Mouse (Mus musculus) T-helper 1 cell (primary cell): ENCODE data around the gene Otud6a.
"Not testable (repeated sequence)": the region's sequence is repeated elsewhere in the genome, so short reads cannot be mapped to it uniquely, and the experiment has no call there.

Source experiments
- in situ Hi-C: fragments of 300-600 bp; cut with MboI, MseI; formaldehyde crosslinking; loops from one replicate; pipeline ENCODE4 v1.15.1; 2025; ENCODE audit warnings: high pct_unique_total_duplicates

The Otud6a gene

DNA sequence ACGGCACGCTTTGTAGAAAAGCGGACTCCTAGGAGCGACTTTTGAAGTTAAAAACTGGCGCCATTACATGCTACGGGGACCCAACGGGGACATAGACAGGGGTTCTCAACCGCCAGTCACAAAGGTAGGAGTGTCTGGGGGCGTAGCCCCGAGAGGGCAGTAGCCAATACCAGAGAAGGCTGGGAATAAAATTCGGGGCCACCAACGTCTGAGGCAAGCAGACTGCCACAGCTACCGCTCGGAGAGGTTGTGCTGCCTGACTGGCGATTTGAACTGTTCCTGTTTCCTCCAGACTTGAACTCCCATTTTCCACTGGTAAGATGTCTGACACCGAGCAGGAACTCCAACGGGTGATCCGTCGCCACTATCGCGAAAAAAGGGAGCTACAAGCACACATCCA, at the start of gene Otud6a:
Gene Otud6a (plus strand): TSS at position 321 of the 400 bp plus-strand sequence.
- in situ Hi-C loops: no loop called here

DNA sequence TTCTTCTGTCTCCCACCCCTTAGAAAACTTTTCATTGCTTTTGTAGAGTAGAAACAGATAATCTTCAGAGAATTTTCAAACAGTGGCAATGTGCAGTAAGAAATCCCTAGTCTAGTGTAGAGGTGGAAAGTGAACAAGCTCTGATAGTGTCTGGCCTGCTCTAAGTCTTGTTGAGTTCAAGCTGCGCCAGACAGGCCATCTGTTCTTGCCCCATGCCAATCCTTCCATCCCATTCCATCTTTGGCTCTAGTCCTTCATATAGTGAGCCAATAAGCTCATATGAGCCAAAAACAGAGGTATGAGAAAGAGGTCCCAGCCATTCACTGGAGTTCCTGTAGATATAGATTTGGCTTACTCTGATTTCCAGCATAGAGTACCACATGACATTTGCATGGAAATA, 38.9 kb upstream of the Otud6a start:
- in situ Hi-C loops: no loop called here

DNA sequence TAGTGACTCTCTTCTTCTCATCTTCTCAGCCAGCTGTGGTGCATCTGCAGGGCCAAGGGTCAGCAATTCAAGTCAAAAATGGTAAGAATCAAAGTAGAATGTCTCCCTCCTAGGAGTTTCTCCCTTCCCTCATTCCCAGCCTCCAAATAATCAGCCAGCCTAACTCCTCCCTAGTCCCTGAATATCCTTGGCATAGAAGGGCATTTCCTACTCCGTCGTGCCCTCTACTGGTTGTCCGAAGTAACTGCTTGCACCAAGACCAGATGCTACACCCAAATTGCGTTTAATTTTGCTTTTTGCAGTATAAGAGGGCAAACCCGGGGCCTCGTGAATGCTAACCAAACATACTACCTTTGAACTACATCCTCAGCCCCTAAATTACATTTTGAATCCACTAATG, 36.5 kb upstream of the Otud6a start:
- in situ Hi-C loops: no loop called here

DNA sequence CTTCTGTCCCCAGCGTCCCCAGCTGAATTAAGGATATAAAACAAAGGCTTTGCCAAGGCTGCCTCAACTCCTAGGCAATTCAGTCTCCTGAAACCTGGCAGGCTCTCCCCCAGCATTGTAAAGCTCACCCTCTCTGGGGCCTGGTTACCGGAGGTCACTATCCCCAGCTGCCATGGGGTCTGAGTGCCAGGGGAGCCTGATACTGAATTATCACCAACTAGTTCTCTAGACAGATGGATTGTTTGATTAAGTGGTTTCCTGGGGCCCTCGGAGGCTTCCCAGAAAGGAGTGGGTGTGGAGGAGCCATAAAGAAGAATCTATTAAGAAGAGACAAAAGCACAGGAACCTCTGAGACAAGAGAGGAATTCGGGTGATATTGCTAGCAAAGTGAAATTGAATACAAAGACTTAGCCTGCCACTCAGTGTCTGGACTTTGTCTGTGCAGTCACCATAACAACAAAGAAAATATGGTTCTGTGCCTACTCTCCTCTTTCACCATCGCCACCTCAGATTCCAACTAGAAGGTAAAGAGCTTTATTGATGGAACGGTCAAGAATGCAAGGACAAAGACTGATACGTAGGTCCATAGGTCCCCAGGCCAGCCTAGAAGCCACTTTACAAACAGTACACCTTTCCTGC, 34.5 kb upstream of the Otud6a start:
- in situ Hi-C loops: no loop called here

DNA sequence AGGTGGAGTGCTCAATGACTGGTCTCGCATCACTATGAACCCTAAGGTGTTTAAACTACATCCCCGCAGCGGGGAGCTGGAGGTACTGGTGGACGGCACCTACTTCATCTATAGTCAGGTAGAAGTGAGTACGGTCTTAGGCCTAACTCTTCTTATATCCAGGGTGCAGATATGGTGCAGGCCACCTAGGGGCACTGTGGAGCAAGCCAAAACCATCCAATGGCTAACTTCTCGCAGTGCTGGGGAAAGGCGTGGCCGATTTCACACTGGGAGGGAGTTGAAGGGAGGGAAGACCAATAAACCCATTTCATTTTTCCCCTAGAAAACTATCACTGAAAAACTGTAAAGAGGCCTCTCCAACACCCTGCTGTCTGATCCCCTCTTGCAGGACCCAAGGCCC, 33.8 kb upstream of the Otud6a start:
- in situ Hi-C loops: no loop called here

DNA sequence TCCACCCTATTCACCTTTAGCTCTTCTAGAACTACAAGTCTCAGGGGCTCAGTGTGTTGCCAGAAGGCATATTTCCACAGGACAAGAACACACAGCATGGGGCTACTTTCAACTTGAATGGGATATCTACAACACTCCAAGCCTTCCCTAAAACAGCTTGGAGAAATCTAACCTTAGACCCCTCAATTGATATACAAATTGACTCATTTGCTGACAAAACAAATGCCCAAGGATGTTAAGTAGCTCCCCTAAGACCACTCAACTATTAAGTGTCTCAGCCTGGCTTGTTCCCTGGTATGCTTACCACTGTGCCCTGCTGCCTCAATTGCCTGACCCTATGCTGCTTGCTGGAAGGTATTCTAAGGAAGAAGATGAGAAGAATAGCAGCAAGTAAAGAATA, 27.9 kb upstream of the Otud6a start:
- in situ Hi-C loops: loop anchor here (5.0 kb wide), 1 partner anchor 86 kb away; no protein-coding TSS in a partner anchor

DNA sequence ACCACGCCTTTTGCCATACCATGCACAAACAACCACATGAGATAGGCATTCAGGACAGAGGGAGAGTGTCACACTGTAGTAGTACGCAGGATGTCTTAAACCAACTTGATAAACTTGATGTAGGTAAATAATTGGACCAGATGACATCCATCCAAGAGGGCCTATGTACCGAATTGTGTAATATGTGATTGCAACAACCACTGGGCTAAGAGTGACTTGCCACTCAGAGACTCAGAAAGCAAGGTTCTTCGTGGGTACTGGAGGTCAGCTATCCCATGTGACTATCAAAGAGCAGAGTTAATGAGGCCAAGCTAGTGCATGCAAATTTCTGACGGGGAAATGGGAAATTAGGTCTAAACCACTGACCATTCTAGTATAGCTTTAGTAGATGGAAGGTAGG, 27.2 kb upstream of the Otud6a start:
- in situ Hi-C loops: loop anchor here (5.0 kb wide), 1 partner anchor 86 kb away; no protein-coding TSS in a partner anchor

DNA sequence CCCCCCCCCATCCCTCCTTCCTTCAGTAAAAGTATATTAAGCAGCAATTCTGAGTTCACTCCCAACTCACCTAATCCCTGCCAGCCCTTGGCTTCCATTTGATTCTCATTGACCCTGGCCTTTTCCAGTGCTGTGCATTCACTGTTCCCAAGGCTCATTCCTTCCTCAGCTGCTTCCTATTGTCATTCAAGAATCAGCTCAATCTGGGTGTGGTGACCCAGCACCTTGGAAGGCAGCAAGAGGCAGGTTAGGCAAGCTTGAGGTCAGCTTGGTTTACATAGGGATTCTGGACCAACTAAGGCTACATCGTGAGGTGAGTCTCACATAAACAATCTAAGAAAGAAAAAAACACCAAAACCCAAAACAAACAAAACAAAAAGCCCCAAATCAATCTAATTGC, 19.6 kb upstream of the Otud6a start:
- in situ Hi-C loops: no loop called here

DNA sequence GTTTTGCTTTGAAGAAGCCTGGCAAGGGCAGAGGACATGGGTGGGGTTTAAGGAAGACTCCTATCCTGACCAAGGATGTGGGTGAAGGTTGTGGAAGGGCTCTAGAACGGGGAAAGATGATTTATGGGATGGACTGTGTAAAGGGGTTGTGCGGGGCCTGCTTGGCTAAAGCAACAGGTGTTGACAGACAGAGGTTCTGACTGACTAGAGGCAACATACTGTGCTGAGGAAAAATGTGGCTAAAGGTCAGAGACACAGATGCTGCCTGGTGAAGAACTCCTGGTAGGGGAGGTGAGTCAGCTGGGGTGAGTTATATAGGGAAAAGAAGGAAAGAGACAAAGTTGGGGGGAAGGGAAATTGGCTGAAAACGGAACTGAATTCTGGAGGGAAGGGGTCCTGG, 3.5 kb downstream of the Otud6a start:
- in situ Hi-C loops: no loop called here

DNA sequence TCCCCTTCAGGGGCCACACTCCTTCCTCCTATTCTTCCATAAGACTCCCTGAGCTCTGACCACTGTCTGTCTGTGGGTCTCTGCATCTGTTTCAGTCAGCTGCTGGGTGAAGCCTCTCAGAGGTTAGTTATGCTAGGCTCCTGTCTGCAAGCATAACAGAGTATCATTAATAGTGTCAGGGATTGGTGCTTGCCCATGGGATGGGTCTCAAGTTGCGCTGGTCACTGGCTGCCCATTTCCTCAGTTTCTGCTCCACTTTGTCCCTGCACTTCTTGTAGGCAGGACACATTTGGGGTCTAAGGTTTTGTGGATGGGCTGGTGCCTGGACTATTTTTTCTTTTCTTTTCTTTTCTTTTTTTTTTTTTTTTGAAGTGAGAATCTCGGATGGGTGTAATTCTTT, 13.8 kb downstream of the Otud6a start, which contains the start of gene Awat2:
Gene Awat2 (minus strand): TSS at position 101 of the 400 bp plus-strand sequence.
- in situ Hi-C loops: not testable (repeated sequence)

DNA sequence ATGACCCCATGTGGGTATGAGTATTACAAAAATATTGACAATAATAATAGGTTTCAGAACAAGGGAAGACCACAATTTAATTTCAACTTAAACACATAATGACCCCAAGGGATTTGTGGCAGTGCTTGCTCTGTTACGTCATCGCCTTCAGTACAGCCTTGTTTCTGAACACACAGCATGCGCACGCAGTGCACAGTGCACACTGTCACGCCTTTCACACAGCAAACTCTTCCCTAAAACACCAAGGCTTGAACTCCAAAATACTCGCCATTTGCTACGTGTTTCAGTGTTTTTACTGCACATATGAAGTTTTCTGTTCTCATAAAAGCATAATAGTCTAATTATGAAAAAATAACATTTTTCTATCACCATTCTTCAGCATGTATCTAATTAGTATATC, 14.7 kb downstream of the Otud6a start:
- in situ Hi-C loops: no loop called here

DNA sequence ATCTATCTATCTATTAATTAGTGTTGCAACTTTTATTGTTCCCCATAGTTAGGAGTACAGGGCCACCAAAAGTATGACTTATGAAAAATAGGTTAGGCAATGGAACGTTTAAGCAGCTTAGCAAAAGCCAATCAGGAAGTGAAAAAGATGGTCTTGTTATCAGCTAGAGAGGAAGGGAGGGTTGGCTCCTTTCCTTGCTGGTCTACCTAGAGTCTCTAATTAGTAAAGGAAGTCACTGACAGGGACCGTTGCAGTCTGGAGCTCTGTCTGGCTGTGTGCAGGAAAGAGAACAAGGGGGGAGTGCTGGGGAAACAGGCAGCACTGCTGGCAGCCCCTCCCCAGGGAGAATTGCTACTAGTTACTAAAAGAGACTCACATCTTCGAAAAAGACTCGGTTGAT, 39.2 kb downstream of the Otud6a start:
- in situ Hi-C loops: no loop called here

DNA sequence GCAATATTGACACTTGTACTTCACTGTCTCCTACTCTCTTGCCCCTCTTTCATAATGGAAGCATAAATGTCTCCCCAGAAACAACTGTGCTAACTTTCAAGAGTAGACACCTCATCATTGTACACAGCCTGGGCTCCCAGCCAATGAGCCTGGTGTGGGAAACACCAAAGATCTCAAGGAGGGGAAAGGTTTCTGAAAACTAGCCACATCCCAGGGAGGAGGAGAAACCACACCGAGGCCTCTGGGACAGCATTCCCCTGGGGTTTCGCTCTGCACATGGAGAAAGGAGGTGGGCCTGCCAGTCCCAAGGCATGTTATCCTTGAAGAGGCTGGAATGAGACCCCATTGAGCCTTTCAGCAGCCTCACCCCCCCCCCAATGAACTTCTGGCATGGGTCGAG, 41.3 kb downstream of the Otud6a start:
- in situ Hi-C loops: loop anchor here (5.0 kb wide), 1 partner anchor 613 kb away; no protein-coding TSS in a partner anchor

DNA sequence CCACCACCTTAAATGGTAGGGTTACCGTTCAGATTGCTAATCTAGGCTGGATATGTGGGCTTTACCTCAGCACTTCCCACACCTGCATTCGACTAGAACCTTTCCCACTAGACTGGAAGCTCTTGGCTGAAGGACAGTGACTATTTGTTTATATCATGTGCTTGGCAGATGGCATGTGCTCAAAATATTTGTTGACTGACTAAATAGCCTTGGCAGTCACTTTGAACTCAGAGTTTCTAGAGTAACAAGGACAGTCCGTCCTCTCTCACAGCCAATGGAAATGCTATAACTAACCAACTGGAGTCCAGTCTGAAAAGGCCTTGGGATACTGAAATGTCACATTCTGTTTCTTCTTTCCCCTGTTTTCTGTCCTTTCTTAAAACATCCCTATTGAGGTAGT, 42.7 kb downstream of the Otud6a start:
- in situ Hi-C loops: loop anchor here (5.0 kb wide), 1 partner anchor 614 kb away; no protein-coding TSS in a partner anchor

DNA sequence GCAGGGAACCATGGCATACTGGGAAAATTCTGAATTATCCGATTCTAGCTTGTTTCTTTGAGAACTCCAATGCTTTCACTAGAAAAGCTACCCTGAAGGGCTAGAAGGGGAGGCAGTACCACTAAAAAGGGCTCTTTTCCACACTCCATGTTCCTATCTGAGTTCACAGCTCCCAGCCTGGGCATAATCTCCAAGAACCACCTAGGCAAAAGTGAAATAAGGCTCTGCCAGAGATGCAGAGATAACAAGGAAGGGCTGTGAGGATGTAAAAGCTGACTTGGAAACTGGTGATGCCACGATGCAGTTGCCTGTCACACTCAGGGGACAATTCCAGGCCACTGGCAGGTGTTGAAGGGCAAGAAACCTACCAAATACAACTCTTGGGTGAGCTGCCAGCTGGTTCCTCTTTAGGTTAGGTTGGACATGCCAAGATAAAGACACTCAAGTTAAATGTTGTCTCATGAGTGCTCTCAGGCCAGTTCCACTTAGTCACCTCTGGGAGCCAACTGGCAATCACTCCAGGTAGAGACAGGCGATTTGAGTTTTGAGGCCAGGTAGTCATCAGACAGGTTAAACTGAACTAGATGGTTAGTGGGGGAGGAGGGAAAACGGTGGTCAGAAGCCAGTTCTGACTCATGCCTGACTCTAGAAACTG, 46.9 kb downstream of the Otud6a start:
- in situ Hi-C loops: no loop called here
